In the genomic region with DNA sequence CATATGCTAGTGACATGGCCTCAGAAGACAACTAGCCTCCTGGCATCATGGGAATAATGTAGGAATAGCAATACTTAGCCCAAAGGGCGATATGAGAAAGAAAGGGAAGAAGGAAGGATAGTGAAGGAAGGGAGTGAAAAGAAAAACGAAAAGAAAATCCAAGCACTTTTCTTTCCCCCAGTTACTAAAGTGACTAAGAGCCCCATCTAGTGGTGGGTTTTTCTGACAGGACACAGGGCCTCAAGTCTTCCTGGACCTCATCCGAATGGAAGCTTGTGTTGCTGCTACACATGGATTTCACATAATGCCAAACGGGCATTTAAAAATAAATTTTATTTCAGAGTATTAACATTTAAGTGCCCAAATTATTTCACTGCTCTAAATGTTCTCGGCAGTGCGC, we compare ENCODE assay signal across 9 mouse cellular contexts. TPM values are rescaled to one million over a fixed set of nuclear protein-coding genes. Genes with fewer than 3 reads are reported as not detected.
DNase-seq lines count a peak whose midpoint lies in the region; ATAC-seq lines count a peak whose summit lies in the region.
"Had no signal": no experiment of that assay in that cellular context is flagged by ENCODE, and none has a peak within 500 bp of the region (broad histone marks: within the 10 kb centered on the region; RNA-seq: fewer than 3 reads in every experiment).

No protein-coding gene starts in this region.

- ATAC-seq in heart, embryonic 11.5 days (replicated peaks; ENCODE audit: insufficient number of reproducible peaks, low FRiP score, low TSS enrichment): no peak
- ATAC-seq in hematopoietic stem cell, adult 5-6 weeks (replicated peaks in 1 of 2; ENCODE audit: insufficient read depth in 1 of 2, low FRiP score in 2 of 2, low TSS enrichment in 1 of 2, low read depth in 1 of 2, poor library complexity in 2 of 2, severe bottlenecking in 2 of 2): peak; percentile 51 to 59; a peak in 1 of 4 replicates

- H3K9me3 ChIP-seq in heart, embryonic 11.5 days (replicated peaks; ENCODE audit: control insufficient read depth, low read length): no peaks in the 10 kb centered on the region
- H3K9me3 ChIP-seq: embryonic facial prominence, embryonic 12.5 days had no signal

- no peak overlapping the region for H3K27ac ChIP-seq in heart, embryonic 11.5 days (ENCODE audit: low read depth, low read length)
- H3K27ac ChIP-seq: embryonic facial prominence, embryonic 12.5 days had no signal

- H3K4me3 ChIP-seq in heart, embryonic 11.5 days (ENCODE audit: low read depth, low read length): no peak overlapping the region
- H3K4me3 ChIP-seq: embryonic facial prominence, embryonic 12.5 days had no signal

- no peaks in the 10 kb centered on the region for H3K4me1 ChIP-seq in heart, embryonic 11.5 days (ENCODE audit: control insufficient read depth, insufficient read depth, low read length)
- H3K4me1 ChIP-seq: embryonic facial prominence, embryonic 12.5 days had no signal

- no peak overlapping the region for H3K9ac ChIP-seq in heart, embryonic 11.5 days (ENCODE audit: low read depth, low read length)
- H3K9ac ChIP-seq: embryonic facial prominence, embryonic 12.5 days had no signal

- DNase-seq in heart, adult 8-10 months (ENCODE audit: low spot score): peak; percentile 36
- peak; percentile 52 for DNase-seq in right cerebral cortex, adult 18-20 months
- no peak for DNase-seq in right cerebral cortex, postnatal 25 days
- DNase-seq in brain, adult 2 months (ENCODE audit: low read depth, low spot score): peak; percentile 77
- DNase-seq in retina, adult 2 months (ENCODE audit: low read depth, low spot score): peak; percentile 37
- DNase-seq in yolk sac, embryonic 10.5 days (ENCODE audit: low spot score): no peak

- no peak overlapping the region for H3K4me2 ChIP-seq in heart, embryonic 11.5 days
- H3K4me2 ChIP-seq: embryonic facial prominence, embryonic 12.5 days had no signal

- no peaks in the 10 kb centered on the region for H3K36me3 ChIP-seq in heart, embryonic 11.5 days (ENCODE audit: control insufficient read depth, insufficient read depth, low read length)

- WGBS in heart, embryonic 11.5 days (ENCODE audit: insufficient replicate concordance): 50% methylated on average over 6 of the region's 6 CpGs

- no peaks in the 10 kb centered on the region for H3K27me3 ChIP-seq in heart, embryonic 11.5 days (ENCODE audit: control insufficient read depth, insufficient read depth, low read length)
- H3K27me3 ChIP-seq: embryonic facial prominence, embryonic 12.5 days had no signal

RNA-seq across cellular contexts. Expression of a gene that starts 14.4 kb away (rescaled TPM):
- 1 to 10 TPM; 5.1 to 6.3 (median 5.3) TPM for total RNA-seq in heart, adult 8-10 months (2022)
- polyA plus RNA-seq in heart, embryonic 11.5 days (2014; fragmentation: Nextera tagmentation; extraction: Ambion mirVana): 19.6 and 21.0 TPM in 2 replicates
- 27.6 and 32.4 TPM in 2 replicates for total RNA-seq in hematopoietic stem cell, adult 5-6 weeks (2017)

RNA-seq across cellular contexts. Expression of a gene that starts 14.5 kb away (rescaled TPM):
- 10 to 100 TPM; 19.4 to 23.1 (median 21.4) TPM for total RNA-seq in heart, adult 8-10 months (2022)
- polyA plus RNA-seq in heart, embryonic 11.5 days (2014; fragmentation: Nextera tagmentation; extraction: Ambion mirVana): 27.7 and 28.5 TPM in 2 replicates
- 15.6 and 28.1 TPM in 2 replicates for total RNA-seq in hematopoietic stem cell, adult 5-6 weeks (2017)

Comparison
In these comparisons a context has a peak if more than half of its experiments do, and no peak if none do; other contexts are left out.
1. DNase-seq: peak in heart, adult 8-10 months (single experiment), right cerebral cortex, adult 18-20 months (single experiment), brain, adult 2 months (single experiment) and retina, adult 2 months (single experiment); none in right cerebral cortex, postnatal 25 days (single experiment) and yolk sac, embryonic 10.5 days (single experiment).